9 mouse cellular contexts compared by ENCODE assay signal in genomic region chr9:49605791-49606190, GRCm38 (mm10).
DNase-seq lines count a peak whose midpoint lies in the region; ATAC-seq lines count a peak whose summit lies in the region.
"Had no signal": no experiment of that assay in that cellular context is flagged by ENCODE, and none has a peak within 500 bp of the region (broad histone marks: within the 10 kb centered on the region; RNA-seq: fewer than 3 reads in every experiment).

No protein-coding gene starts in this region.

- no peak overlapping the region for H3K4me3 ChIP-seq in kidney, embryonic 15.5 days (replicated peaks)
- H3K4me3 ChIP-seq in hindbrain, embryonic 15.5 days: no peak overlapping the region
- no peak overlapping the region for H3K4me3 ChIP-seq in stomach, embryonic 14.5 days (ENCODE audit: low read depth, low read length)
- H3K4me3 ChIP-seq in liver, embryonic 11.5 days (ENCODE audit: low read depth, low read length): no peak overlapping the region
- H3K4me3 ChIP-seq: lung, embryonic 15.5 days had no signal

- 0 out of 2 replicates have a peak, but pooled peaks cover 6% of the 10 kb centered on the region for H3K36me3 ChIP-seq in kidney, embryonic 15.5 days
- 0 out of 2 replicates have a peak, but pooled peaks cover 2% of the 10 kb centered on the region for H3K36me3 ChIP-seq in hindbrain, embryonic 15.5 days
- H3K36me3 ChIP-seq in stomach, embryonic 14.5 days (ENCODE audit: control insufficient read depth, insufficient read depth, low read length): no peaks in the 10 kb centered on the region
- no peaks in the 10 kb centered on the region for H3K36me3 ChIP-seq in liver, embryonic 11.5 days (ENCODE audit: control insufficient read depth, insufficient read depth, low read length)
- H3K36me3 ChIP-seq: lung, embryonic 15.5 days had no signal

- intact Hi-C loops in gastrocnemius, postnatal 14 days (cut with DNase I; ENCODE audit: low total_unique reads): no loop called here

- DNase-seq in kidney, adult 11 months: no peak
- peak; percentile 44 for DNase-seq in gastrocnemius, postnatal 14 days
- no peak for DNase-seq in retina, embryonic 14.5 days (ENCODE audit: low spot score)
- DNase-seq in liver, embryonic 11.5 days (ENCODE audit: low spot score): no peak

- H3K4me1 ChIP-seq in kidney, embryonic 15.5 days: peaks cover 20% of the 10 kb centered on the region
- peaks cover 59% of the 10 kb centered on the region for H3K4me1 ChIP-seq in hindbrain, embryonic 15.5 days (replicated peaks)
- peaks cover 5% of the 10 kb centered on the region; the same call in 1 of the 2 replicates for H3K4me1 ChIP-seq in stomach, embryonic 14.5 days (ENCODE audit: control insufficient read depth, insufficient read depth, low read length)
- H3K4me1 ChIP-seq in liver, embryonic 11.5 days (replicated peaks; ENCODE audit: control insufficient read depth, insufficient read depth, low read length): no peaks in the 10 kb centered on the region
- H3K4me1 ChIP-seq: lung, embryonic 15.5 days had no signal

- ATAC-seq in kidney, embryonic 15.5 days (replicated peaks; ENCODE audit: low FRiP score): no peak
- ATAC-seq in hindbrain, embryonic 15.5 days (ENCODE audit: low FRiP score, low read depth): no peak
- ATAC-seq in stomach, embryonic 14.5 days (ENCODE audit: insufficient number of reproducible peaks, insufficient read depth, low FRiP score, low read depth): no peak
- ATAC-seq in granulocyte monocyte progenitor cell, adult 5-6 weeks (replicated peaks; ENCODE audit: poor library complexity, severe bottlenecking): no peak
- no peak for ATAC-seq in liver, embryonic 11.5 days (replicated peaks; ENCODE audit: low FRiP score)

- peak overlapping the region; percentile 45; the same call in 1 of the 2 replicates for H3K27ac ChIP-seq in kidney, embryonic 15.5 days
- peak overlapping the region; percentile 76 for H3K27ac ChIP-seq in hindbrain, embryonic 15.5 days (replicated peaks)
- 0 out of 2 replicates have a peak overlapping the region, but pooled peaks have one; percentile 41 for H3K27ac ChIP-seq in stomach, embryonic 14.5 days (ENCODE audit: low read length)
- H3K27ac ChIP-seq in liver, embryonic 11.5 days (ENCODE audit: low read depth, low read length): no peak overlapping the region
- H3K27ac ChIP-seq: lung, embryonic 15.5 days had no signal

- H3K4me2 ChIP-seq in kidney, embryonic 15.5 days: no peak overlapping the region
- H3K4me2 ChIP-seq in hindbrain, embryonic 15.5 days: no peak overlapping the region
- H3K4me2 ChIP-seq in stomach, embryonic 14.5 days (replicated peaks; ENCODE audit: low read depth, low read length): no peak overlapping the region
- H3K4me2 ChIP-seq in liver, embryonic 11.5 days: no peak overlapping the region
- H3K4me2 ChIP-seq: lung, embryonic 15.5 days had no signal

- no peaks in the 10 kb centered on the region for H3K27me3 ChIP-seq in kidney, embryonic 15.5 days
- no peaks in the 10 kb centered on the region for H3K27me3 ChIP-seq in hindbrain, embryonic 15.5 days
- no peaks in the 10 kb centered on the region for H3K27me3 ChIP-seq in stomach, embryonic 14.5 days (ENCODE audit: control insufficient read depth, insufficient read depth, low read length)
- H3K27me3 ChIP-seq in liver, embryonic 11.5 days (replicated peaks; ENCODE audit: control insufficient read depth, insufficient read depth, low read length): no peaks in the 10 kb centered on the region
- H3K27me3 ChIP-seq: lung, embryonic 15.5 days had no signal

- H3K9me3 ChIP-seq in kidney, embryonic 15.5 days (replicated peaks): no peaks in the 10 kb centered on the region
- no peaks in the 10 kb centered on the region for H3K9me3 ChIP-seq in hindbrain, embryonic 15.5 days
- H3K9me3 ChIP-seq in stomach, embryonic 14.5 days (ENCODE audit: control insufficient read depth, low read depth, low read length): no peaks in the 10 kb centered on the region
- no peaks in the 10 kb centered on the region for H3K9me3 ChIP-seq in liver, embryonic 11.5 days (ENCODE audit: control insufficient read depth, low read length)
- H3K9me3 ChIP-seq: lung, embryonic 15.5 days had no signal

- no peak overlapping the region for H3K9ac ChIP-seq in kidney, embryonic 15.5 days
- no peak overlapping the region for H3K9ac ChIP-seq in hindbrain, embryonic 15.5 days
- H3K9ac ChIP-seq in stomach, embryonic 14.5 days (replicated peaks; ENCODE audit: low read depth, low read length): no peak overlapping the region
- H3K9ac ChIP-seq in liver, embryonic 11.5 days (ENCODE audit: low read depth, low read length): no peak overlapping the region
- H3K9ac ChIP-seq: lung, embryonic 15.5 days had no signal

- 50% methylated on average over 4 of the region's 4 CpGs for WGBS in kidney, embryonic 15.5 days
- WGBS in hindbrain, embryonic 15.5 days: 39% methylated on average over 4 of the region's 4 CpGs
- 29% methylated on average over 4 of the region's 4 CpGs for WGBS in stomach, embryonic 14.5 days
- WGBS in liver, embryonic 11.5 days: 57% methylated on average over 4 of the region's 4 CpGs
